Mouse (Mus musculus) monocyte, adult 5-6 weeks (primary cell): ENCODE results near the gene Gm10964. TPM values are rescaled to one million over a fixed set of nuclear protein-coding genes. Genes with fewer than 3 reads are reported as not detected.

Experiments
- total RNA-seq: library from RNA; stranded (forward); fragments of 200-1000, 200-491, 200-594 nt; gene quantifications from 3 replicates; pipeline ENCODE4 v1.2.3, GENCODE M21; 2017

Gene Gm10964
- total RNA-seq, 1 experiment from 2014 or later, result not detected

Other genes starting within 250 kb of the Gm10964 start
- gene Syt6, start 164.1 kb upstream of the Gm10964 start, total RNA-seq, result not detected in 3 replicates
- 0.95 to 1.1 TPM (median 0.97 TPM) in 3 replicates for gene Atg4a-ps, start 93.3 kb upstream of the Gm10964 start, total RNA-seq
- 0.10 to 0.78 TPM (median 0.32 TPM) in 3 replicates for gene Olfml3, start 1.4 kb upstream of the Gm10964 start, total RNA-seq
- gene Hipk1, start 52.2 kb downstream of the Gm10964 start, total RNA-seq, result 97.7 to 153 TPM (median 113 TPM) in 3 replicates
- gene Dclre1b, start 70.1 kb downstream of the Gm10964 start, total RNA-seq, result 13.7 to 24.6 TPM (median 14.9 TPM) in 3 replicates
- 23.5 to 31.7 TPM (median 26.6 TPM) in 3 replicates for gene Ap4b1, start 70.2 kb downstream of the Gm10964 start, total RNA-seq
- gene Gm43064, start 70.2 kb downstream of the Gm10964 start, total RNA-seq, result 0.49 TPM in 1 of 3 replicates, not detected in the others
- 0.39 to 2.8 TPM in 2 of 3 replicates, not detected in the other for gene Bcl2l15, start 93.2 kb downstream of the Gm10964 start, total RNA-seq
- gene Ptpn22, start 120.4 kb downstream of the Gm10964 start, total RNA-seq, result 145 to 249 TPM (median 169 TPM) in 3 replicates
- 39.6 to 51.5 TPM (median 41.7 TPM) in 3 replicates for gene Rsbn1, start 174.8 kb downstream of the Gm10964 start, total RNA-seq
- gene Phtf1, start 228.7 kb downstream of the Gm10964 start, total RNA-seq, result 10.3 to 33.4 TPM (median 19.3 TPM) in 3 replicates